Mouse (Mus musculus): ENCODE measurements at regions not wholly inside any gene's neighbourhood (a gene's known extent, or its start where the extent isn't known, plus 50 kb on each side); places are given as distances from the start of the nearest gene placed in this dataset.
"Not testable (repeated sequence)": the region's sequence is repeated elsewhere in the genome, so short reads cannot be mapped to it uniquely, and the experiment has no call there.

GRCm38 (mm10) chr1:181262496-181262895, 50.7 kb upstream of the Wdr26 start:
- DNase-seq: no peak

DNA sequence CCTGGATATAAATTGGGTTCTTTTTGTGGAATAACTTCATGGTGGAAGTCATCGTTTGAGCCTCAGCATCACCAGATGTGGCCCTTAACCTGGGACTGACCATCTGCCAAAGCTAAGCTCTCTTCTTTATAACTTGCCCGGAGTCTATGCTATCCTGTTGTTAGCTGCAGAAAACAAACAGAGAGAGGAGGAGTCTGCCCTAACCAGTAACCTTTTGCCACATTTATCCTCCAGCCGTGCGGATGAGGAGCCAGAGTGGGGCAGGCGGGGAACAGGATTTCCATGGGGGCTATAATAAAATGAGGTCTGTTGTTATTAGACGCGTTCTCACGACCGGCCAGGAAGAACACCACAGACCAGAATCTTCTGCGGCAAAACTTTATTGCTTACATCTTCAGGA, 51.4 kb upstream of the Wdr26 start:
- no peak for DNase-seq

DNA sequence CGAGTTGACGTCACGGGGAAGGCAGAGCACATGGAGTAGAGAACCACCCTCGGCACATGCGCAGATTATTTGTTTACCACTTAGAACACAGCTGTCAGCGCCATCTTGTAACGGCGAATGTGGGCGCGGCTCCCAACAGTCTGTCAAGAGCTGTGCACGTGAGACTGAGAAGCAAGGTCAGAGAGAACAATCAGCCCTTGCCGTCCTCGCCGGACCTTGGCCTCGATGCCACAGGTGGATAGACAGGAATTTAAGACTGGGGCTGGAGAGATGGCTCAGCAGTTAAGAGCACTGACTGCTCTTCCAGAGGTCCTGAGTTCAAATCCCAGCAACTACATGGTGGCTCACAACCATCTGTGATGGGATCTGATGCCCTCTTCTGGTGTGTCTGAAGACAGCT, 58.7 kb upstream of the Wdr26 start:
- DNase-seq: not testable (repeated sequence)

- DNase-seq: no peak
Observed at GRCm38 (mm10) chr1:181271164-181271563, 59.4 kb upstream of the Wdr26 start.

GRCm38 (mm10) chr1:181271821-181272220, 60.0 kb upstream of the Wdr26 start:
- DNase-seq: no peak

GRCm38 (mm10) chr1:181272622-181273296, 61.0 kb upstream of the Wdr26 start:
- DNase-seq: peak; percentile 86 to 89

DNA sequence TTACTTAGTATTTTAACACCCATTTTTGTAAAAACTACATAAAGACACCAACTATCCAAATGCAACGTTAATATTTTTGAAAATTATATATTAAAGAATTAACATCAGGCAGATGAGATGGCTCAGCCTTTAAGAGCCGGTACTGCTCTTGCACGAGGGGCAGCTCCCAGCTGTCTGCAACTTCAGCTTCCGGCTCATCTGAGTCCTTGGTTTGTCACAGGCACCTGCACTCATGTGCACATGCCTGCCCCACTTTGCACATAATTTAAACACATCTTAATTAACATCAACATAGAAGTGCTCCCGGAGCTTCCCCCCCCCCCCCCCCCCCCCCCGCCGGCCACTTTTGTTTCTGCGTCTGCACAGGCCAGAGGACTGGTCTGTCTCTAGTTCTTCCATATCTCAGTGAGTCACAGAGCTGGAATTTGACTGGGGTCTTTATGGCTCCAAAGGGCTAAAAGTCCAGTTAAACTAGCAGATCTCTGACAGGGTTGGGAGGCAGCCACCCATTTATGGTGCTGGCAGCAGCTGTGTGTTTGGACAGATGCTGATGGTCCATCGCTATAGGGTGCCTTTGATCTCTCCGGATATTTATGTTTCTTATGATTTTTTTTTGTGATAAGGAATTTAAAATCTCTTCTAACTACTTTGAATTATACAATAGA, 61.9 kb upstream of the Wdr26 start:
- no peak for DNase-seq

DNA sequence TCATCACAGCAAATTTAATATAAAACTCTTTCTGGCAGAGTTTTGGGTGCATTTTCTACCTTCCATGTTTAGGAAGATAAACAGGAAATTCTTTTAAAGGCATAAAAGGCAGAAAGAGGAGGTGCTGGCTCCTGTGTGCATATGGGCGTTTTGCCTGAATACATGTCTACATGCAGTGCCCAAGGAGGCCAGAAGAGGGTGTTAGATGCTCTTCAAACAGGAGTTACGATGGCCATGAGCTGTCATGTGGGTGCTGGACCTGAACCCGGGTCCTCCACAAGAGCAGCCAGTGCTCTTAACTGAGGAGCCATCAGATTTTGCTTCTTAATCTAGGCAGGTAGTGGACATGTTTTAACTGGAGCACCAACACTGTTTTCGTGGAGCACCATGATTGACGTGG, 69.0 kb upstream of the Wdr26 start:
- DNase-seq: no peak

GRCm38 (mm10) chr1:181282986-181283385, 69.4 kb upstream of the Cnih3 start:
- not testable (repeated sequence) for DNase-seq

- not testable (repeated sequence) for DNase-seq
Observed at GRCm38 (mm10) chr1:181283539-181283938, 68.9 kb upstream of the Cnih3 start.

- DNase-seq: no peak
Observed at GRCm38 (mm10) chr1:181284301-181285197, 67.9 kb upstream of the Cnih3 start.

DNA sequence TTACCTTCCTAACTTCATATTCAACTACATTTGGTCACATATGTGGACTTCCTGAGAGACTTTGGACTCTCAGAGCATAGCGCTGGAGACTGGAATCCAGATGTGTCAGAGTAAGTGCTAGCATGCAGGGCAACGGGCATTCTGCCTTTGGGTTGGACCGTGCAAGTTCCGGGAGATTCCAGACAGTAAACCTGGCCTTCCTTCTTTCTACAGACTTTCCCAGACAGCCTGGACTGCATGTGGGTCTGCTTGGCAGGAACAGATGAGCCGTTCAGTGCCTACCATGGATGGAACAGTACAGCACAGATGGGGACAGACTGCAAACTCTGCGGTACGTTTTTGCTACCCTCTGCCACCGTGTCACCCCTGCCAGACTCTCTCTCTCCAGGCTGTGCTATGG, 66.8 kb upstream of the Cnih3 start:
- no peak for DNase-seq

GRCm38 (mm10) chr1:181286146-181286545, 66.3 kb upstream of the Cnih3 start:
- no peak for DNase-seq

DNA sequence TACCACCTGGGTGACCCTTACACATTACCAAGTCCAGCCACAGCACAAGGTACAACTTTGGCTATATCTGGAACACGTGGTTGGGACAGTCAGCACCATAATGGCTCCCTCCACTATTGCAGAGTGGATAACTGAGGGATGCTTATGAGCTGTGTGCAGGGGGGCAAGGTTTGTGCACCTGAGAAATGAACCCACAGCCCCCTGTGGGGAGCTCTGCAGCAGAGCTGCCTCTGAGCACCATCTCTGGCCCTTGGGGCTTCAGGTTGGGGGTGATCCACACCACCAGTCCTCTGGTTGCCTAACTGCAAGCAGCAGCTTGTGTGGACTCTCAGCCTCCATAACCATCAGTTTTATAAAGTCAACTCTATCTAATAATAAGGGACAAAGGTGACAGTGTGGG, 65.3 kb upstream of the Cnih3 start:
- DNase-seq: no peak

DNA sequence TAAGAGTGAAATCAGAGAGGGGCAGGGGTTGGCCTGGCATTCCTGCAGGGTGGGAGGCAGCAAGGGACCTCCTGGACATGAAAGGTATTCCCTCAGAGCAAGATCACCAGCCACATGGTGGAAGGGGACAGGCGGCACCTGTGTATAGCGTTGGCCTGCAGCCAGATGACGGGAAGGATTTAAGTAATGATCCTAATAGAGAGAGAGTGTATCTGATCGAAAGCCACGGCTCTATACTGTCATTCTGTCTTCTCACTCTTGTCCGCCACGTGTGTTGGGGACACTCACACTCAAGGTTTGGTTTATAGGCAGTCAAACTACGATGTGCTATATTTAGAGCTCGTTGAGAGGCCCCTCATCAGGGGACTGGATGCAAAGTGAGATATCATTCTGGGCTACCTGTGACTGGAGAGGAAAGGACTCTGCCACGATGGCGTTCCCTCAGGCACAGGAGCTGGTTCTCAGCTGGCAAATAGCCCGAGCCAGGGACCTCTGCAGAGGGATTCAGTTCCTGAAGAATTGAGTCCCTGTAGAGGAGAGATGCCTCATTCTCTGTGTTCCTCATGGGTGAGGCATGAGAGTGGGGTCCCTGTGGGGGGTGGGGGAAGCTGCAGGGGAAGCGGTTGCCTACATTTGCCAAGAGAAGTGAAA, 62.9 kb upstream of the Cnih3 start:
- DNase-seq: no peak

DNA sequence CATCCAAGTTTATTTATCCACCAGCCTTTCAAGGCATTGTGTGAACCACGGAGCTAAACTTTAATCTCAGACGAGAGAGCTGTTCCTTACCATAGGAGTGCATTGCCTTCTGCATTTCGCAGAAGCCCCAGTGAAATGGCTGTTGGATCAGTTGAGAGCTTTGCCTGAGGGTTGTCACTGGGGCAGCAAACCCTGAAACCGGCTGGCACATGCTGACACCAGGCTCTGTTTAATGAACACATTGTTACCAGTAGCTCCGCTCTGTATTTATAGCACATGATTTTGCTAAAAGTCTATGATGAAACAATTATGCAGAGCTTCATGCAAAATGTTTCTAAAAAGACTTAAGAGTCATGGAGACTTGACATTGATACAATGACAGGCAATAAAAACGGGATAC, 61.2 kb upstream of the Cnih3 start:
- DNase-seq: no peak

DNA sequence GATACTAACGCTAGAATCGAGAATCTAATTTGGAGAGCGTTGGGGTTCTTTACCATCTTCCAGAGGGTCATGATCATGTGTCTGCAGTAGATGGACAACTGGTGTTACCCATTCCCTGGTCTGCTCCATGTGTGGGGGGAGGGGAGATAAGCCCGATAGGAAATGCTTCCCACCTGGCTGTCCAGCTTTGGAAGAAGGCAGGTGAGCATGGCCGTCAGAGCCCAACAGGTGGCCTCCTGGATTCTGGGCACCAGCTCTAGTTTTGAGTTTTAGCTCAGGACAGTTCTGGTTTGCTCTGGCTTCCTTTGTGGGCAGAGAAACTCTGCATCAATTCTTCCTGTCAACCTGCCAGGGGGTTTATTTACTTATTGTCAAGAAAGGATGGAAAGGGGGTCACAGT, 60.5 kb upstream of the Cnih3 start:
- DNase-seq: no peak

- DNase-seq: no peak
Observed at GRCm38 (mm10) chr1:181293079-181293865, 59.2 kb upstream of the Cnih3 start.

GRCm38 (mm10) chr1:181295651-181296050, 56.8 kb upstream of the Cnih3 start:
- no peak for DNase-seq

GRCm38 (mm10) chr1:181298063-181298462, 54.4 kb upstream of the Cnih3 start:
- no peak for DNase-seq

DNA sequence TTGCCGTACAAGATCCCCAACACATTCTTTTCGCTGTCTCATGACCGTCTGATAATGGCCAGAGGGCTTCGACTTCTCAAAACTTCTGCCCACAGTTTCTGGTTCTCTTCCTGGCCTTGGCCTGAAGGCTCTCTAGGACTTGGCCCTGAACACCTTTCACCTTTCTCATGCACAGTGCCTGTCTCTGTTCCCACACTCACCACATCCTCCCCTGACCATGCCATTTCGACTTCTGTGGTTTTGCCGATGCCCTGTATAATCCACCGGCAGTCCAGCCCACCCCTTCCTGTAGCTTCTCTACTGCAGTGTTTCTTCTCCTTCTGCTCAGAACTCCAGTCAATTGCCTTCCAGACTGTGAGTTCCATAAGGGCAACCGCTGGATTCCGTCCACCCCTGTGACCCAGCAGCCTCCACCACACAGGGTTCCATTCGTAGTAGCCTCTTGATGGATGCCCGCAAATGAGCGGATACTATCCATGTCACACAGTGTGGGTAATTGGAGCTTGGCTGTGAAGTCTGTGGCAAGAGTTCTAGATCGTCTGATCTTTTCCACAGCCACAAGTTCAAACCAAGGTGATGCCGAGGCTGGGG, 53.3 kb upstream of the Cnih3 start:
- DNase-seq: no peak
